Mouse (Mus musculus) forebrain, embryonic 16.5 days (tissue): ENCODE results near the gene Ephx1. TPM values are rescaled to one million over a fixed set of nuclear protein-coding genes. Genes with fewer than 3 reads are reported as not detected.
"Not testable (repeated sequence)": the region's sequence is repeated elsewhere in the genome, so short reads cannot be mapped to it uniquely, and the experiment has no call there.

Experiments used
- ATAC-seq: fragments of 200-750 bp; cut with Nextera tagmentation; 2 replicates; pipeline ENCODE4 v1.8.0; 2017; ENCODE audit warnings: mild to moderate bottlenecking, moderate library complexity
- H3K27ac ChIP-seq: fragments of 300-500 bp; sonication (generic); 2 replicates; pipeline ENCODE4 v1.5.1; 2014; ENCODE audit warnings: low read length, control low read depth
- H3K27me3 ChIP-seq: fragments of 300-500 bp; sonication (generic); replicated peaks from 2 replicates; pipeline ENCODE4 v1.6.1; 2014; ENCODE audit warnings: low read length; ENCODE audit not compliant: control insufficient read depth, insufficient read depth
- H3K36me3 ChIP-seq: fragments of 300-500 bp; sonication (generic); 2 replicates; pipeline ENCODE4 v1.6.1; 2014; ENCODE audit not compliant: control insufficient read depth, insufficient read depth
- H3K4me1 ChIP-seq: fragments of 300-500 bp; sonication (generic); replicated peaks from 2 replicates; pipeline ENCODE4 v1.6.1; 2014; ENCODE audit warnings: low read length; ENCODE audit not compliant: control insufficient read depth, insufficient read depth
- H3K4me2 ChIP-seq: fragments of 300-500 bp; sonication (generic); 2 replicates; pipeline ENCODE4 v1.6.1; 2014; ENCODE audit warnings: mild to moderate bottlenecking, low read length, control low read depth
- H3K4me3 ChIP-seq: fragments of 300-500 bp; sonication (generic); replicated peaks from 2 replicates; pipeline ENCODE4 v1.5.1; 2014; ENCODE audit warnings: mild to moderate bottlenecking, low read length, control low read depth
- H3K9ac ChIP-seq: fragments of 300-500 bp; sonication (generic); replicated peaks from 2 replicates; pipeline ENCODE4 v1.6.1; 2014; ENCODE audit warnings: low read depth, low read length, control low read depth
- H3K9me3 ChIP-seq: fragments of 300-500 bp; sonication (generic); 2 replicates; pipeline ENCODE4 v1.6.1; 2016; ENCODE audit warnings: low read length; ENCODE audit not compliant: control insufficient read depth
- WGBS: fragments of 180-500 bp; shearing (Covaris S2); extraction: QIAGEN DNeasy Blood & Tissue Kit; methylation state at CpG from one replicate; pipeline ENCODE4 v1.1.7; 2014; 5-methylcytosine and 5-hydroxymethylcytosine counted together
- polyA plus RNA-seq: library from polyadenylated mRNA; unstranded; fragments of >200 nt; fragmentation: Nextera tagmentation; extraction: Ambion mirVana; gene quantifications from 2 replicates; pipeline ENCODE4 v1.2.1, GENCODE M21; 2015

Gene Ephx1
- polyA plus RNA-seq, 1 experiment from 2014 or later, result 6.6 TPM

DNA sequence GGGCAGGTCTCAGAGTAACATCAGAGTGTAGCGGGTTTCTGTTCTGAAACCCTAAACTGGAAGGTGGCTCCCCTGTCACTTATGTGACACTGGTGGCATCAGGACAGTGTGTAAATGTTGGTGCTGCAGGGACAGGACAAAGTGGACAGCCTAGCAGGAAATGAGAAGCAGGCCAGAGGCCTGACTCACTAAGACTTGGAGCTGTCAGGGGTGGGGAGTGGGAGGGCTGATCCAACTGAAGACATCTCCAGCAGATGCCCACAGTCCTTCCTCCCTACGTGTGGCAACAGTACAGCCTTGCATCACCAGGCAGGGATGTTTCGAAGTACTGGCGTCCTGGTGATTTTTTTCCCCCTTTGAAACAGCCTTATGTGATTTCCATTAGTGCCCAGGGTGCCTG lies 76.2 kb downstream of the Ephx1 start:
- Histone ChIP-seq H3K4me2 (no peak overlapping the region), H3K4me1 (peaks cover 18% of the 10 kb centered on the region), H3K4me3 (no peak overlapping the region), H3K36me3 (no peaks in the 10 kb centered on the region), H3K9ac (no peak overlapping the region), H3K9me3 (no peaks in the 10 kb centered on the region), H3K27me3 (peaks cover 34% of the 10 kb centered on the region), H3K27ac (no peak overlapping the region)
- no peak for ATAC-seq
- WGBS, result 83% methylated on average over 4 of the region's 4 CpGs

DNA sequence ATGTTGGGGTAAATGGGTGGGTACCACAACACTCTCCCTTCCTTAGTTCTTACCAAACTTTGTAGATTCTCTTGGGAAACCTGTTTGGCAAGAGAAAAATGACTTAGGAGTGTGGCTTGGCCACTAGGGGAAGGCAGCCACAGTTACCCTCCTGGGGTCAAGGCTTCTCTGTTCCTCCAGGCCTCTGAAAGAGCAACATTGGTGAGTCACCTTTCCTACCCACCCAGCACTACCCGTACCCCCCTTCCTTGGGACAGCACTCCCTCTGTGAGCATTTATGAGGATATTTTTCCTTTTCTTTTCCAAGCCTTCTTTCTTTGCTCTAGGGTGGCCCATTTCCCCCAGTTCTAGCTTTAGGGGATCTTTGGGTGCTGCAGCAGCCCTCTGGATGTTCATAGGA lies 76.8 kb downstream of the Ephx1 start:
- Histone ChIP-seq H3K9me3 (no peaks in the 10 kb centered on the region), H3K27me3 (peaks cover 34% of the 10 kb centered on the region), H3K4me3 (no peak overlapping the region), H3K36me3 (no peaks in the 10 kb centered on the region), H3K4me2 (no peak overlapping the region), H3K27ac (no peak overlapping the region), H3K9ac (no peak overlapping the region), H3K4me1 (peaks cover 18% of the 10 kb centered on the region)
- ATAC-seq, result no peak
- 77% methylated on average over 1 of the region's 1 CpGs for WGBS

DNA sequence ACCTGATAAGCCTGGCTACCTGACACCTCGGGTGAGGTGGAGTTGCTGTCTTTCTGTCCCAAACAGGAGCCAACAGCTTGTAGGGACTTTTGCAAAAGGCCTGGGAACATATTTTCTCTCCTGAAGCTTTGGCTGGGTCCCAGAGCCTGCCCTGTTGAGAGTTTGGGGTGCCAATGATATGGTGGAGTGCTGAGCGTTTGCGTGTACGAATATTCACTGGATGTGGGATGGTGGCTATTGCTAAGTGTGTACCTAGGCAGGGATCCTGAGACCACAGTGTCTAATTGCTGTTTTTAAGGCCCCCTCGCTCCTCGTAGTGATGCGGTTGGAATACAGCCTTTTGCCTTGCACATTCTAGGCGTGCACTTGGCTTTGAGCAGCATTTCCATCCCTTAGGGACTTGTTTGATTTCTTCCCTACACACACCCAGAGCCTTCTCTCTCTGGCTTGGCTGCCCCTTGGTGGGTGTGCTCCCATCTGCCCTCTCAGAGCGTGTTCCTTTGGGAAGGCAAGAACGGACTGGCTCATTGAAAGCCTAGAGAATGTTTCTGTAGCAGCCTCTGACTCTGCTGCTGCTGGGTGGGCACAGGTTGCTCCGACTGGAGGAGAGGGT lies 77.6 kb downstream of the Ephx1 start:
- no peaks in the 10 kb centered on the region for H3K9me3 ChIP-seq
- H3K36me3 ChIP-seq, result no peaks in the 10 kb centered on the region
- peak overlapping the region; percentile 99 for H3K4me2 ChIP-seq
- H3K9ac ChIP-seq, result no peak overlapping the region
- peaks cover 34% of the 10 kb centered on the region for H3K27me3 ChIP-seq
- ATAC-seq, result no peak
- H3K4me3 ChIP-seq, result no peak overlapping the region
- H3K4me1 ChIP-seq, result peaks cover 18% of the 10 kb centered on the region
- WGBS, result 44% methylated on average over 11 of the region's 11 CpGs
- H3K27ac ChIP-seq, result no peak overlapping the region

DNA sequence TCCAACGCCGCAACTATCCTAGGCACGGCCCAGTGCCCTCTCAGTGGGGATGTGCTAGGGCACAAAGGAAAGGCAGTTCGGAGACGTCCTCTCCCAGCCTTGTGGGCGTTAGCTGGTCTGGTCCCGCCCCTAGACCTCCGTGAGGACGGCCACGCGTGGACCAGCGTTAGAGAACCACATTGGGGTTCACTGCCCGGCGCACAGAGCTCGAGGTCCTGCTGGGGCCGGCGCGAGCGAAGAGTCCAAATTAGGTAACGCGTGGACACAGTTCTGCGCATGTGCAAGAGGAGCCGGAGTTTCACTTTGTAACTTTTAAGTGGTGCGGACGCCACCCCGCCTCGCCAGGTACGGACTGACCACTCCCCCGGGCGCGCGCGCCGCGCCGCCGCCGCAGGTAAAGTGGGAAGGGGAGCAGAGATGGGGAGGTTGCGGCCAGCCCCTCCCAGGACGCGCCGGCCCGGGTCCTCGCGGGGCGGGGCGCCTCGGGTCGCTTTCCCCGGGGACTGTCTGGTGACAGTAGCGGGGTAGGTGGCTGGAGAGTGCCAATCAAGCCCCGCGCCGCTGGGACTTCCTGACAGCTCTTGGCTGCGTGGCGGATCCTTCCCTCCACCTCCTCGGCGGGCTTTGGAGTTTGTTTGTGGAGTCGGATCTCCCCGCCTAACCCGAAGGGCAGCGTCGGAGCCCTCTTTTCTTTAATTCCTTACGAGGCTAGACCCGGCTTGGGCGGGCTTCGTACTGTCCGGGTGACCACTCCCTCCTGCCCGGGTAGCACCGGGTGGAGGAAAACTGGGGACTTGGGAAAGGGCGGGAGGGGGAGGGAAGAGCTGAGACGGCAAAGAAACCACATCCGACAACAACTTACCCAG lies 78.3 kb downstream of the Ephx1 start, which contains the start of gene Tmem63a:
Gene Tmem63a, plus strand, starts transcription at position 179 of the 866 bp plus-strand sequence.
- Histone ChIP-seq H3K9ac (peak within 1 kb of the TSS; percentile 61), H3K27me3 (peaks cover 37% of the 10 kb centered on the region), H3K9me3 (no peaks in the 10 kb centered on the region), H3K36me3 (no peaks in the 10 kb centered on the region), H3K4me1 (peaks cover 18% of the 10 kb centered on the region), H3K27ac (no peak within 1 kb of the TSS), H3K4me3 (peak within 1 kb of the TSS; percentile 76), H3K4me2 (peak within 1 kb of the TSS; percentile 99)
- peak; percentile 65 for ATAC-seq
- under 1% methylated on average over 61 of the region's 73 CpGs for WGBS

DNA sequence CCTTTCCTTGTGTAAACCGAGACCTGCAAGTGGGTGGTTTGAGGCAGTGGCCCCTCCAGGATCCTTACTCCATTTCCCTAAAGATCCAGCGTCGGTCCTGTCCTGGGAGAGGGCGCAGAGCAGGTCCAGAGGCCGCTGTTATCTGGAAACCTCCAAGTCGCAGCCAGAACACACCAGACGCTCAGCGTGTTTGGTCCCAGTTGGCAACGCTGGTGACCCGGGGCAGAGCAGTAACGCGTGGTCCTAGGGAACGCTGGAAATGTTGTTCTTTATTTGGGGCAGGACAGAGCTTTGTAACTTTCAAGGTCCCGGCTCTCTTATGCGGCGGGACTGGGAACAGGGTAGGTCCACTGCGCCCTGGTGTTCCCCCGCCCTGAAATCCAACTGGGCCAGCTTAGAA lies 79.0 kb downstream of the Ephx1 start:
- H3K27me3 ChIP-seq, result peaks cover 37% of the 10 kb centered on the region
- no peak overlapping the region for H3K27ac ChIP-seq
- WGBS, result 3% methylated on average over 18 of the region's 18 CpGs
- H3K4me1 ChIP-seq, result peaks cover 18% of the 10 kb centered on the region
- peak overlapping the region; percentile 99 for H3K4me2 ChIP-seq
- H3K4me3 ChIP-seq, result peak overlapping the region; percentile 76
- H3K9ac ChIP-seq, result peak overlapping the region; percentile 61
- no peaks in the 10 kb centered on the region for H3K36me3 ChIP-seq
- no peaks in the 10 kb centered on the region for H3K9me3 ChIP-seq
- ATAC-seq, result no peak

DNA sequence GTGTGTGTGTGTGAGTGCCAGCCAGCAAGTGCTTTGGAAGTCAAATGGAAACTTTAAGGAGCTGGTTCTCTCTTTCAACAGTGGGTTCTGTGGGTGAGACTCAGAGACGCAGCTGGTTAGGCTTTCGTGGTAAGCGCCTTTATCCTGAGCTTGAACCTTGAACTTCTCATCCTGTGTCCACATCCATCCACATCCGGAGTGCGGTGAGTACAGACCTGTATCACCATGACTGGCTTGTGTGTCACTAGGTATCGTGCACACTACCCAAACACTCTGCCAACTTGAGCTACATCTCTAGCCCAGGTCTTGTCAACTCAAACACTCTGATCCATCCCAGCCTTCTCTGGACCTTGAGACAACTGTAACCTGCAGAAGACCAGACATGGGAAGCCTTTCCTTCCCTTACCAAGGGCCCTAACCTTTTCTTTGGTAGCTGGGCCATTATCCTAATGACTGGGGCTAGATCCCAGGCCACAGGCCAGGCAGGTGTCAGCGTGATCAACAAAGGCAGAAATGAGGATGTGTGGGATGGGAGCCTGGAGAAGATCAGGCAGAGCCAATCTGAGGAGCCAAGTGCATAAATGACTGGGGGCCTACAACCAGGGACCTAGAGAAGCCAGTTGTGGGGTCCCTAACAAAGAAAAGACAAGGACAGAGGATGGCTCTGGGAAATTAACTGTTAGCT lies 79.8 kb downstream of the Ephx1 start:
- H3K4me2 ChIP-seq, result no peak overlapping the region
- H3K27ac ChIP-seq, result no peak overlapping the region
- ATAC-seq, result no peak
- no peaks in the 10 kb centered on the region for H3K9me3 ChIP-seq
- WGBS, result 85% methylated on average over 7 of the region's 7 CpGs
- H3K36me3 ChIP-seq, result no peaks in the 10 kb centered on the region
- peaks cover 18% of the 10 kb centered on the region for H3K4me1 ChIP-seq
- no peak overlapping the region for H3K4me3 ChIP-seq
- H3K9ac ChIP-seq, result no peak overlapping the region
- H3K27me3 ChIP-seq, result peaks cover 42% of the 10 kb centered on the region

DNA sequence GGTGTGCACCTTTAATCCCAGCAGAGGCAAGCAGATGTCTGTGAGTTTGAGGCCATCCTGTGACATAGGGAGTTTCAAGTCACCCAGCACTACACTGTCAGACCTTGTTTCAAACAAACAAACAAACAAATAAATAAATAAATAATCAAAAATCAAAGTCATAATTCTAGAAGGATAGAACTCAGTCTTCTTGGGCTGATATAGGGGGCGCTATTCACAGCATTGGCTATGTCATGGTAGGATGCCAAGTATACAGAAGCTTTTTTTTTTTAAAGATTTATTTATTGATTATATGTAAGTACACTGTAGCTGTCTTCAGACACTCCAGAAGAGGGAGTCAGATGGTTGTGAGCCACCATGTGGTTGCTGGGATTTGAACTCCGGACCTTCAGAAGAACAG lies 81.9 kb downstream of the Ephx1 start:
- 83% methylated on average over 2 of the region's 2 CpGs for WGBS
- Histone ChIP-seq H3K4me1 (peaks cover 13% of the 10 kb centered on the region), H3K27me3 (peaks cover 54% of the 10 kb centered on the region)
- H3K4me2 ChIP-seq, H3K27ac ChIP-seq, H3K9me3 ChIP-seq, H3K9ac ChIP-seq, ATAC-seq, H3K36me3 ChIP-seq, H3K4me3 ChIP-seq: not testable (repeated sequence)

DNA sequence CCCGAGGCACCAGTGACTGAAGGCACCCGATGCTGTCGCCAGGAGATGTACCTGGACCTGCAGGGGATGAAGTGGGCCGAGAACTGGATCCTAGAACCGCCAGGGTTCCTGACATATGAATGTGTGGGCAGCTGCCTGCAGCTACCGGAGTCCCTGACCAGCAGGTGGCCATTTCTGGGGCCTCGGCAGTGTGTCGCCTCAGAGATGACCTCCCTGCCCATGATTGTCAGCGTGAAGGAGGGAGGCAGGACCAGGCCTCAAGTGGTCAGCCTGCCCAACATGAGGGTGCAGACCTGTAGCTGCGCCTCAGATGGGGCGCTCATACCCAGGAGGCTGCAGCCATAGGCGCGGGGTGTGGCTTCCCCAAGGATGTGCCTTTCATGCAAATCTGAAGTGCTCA lies 83.1 kb downstream of the Ephx1 start:
- Histone ChIP-seq H3K4me1 (peaks cover 12% of the 10 kb centered on the region), H3K27me3 (peaks cover 45% of the 10 kb centered on the region)
- 23% methylated on average over 13 of the region's 13 CpGs for WGBS
- not testable (repeated sequence) for H3K36me3 ChIP-seq, H3K27ac ChIP-seq, H3K9me3 ChIP-seq, ATAC-seq, H3K9ac ChIP-seq, H3K4me3 ChIP-seq, H3K4me2 ChIP-seq
